Mouse (Mus musculus) bone marrow, adult 2 months (tissue): ENCODE measurements around the gene Fate1.

Source experiments
- CTCF ChIP-seq: fragments of 200-500 bp; IDR thresholded peaks from 2 replicates; pipeline ENCODE4 v1.5.1; 2011; ENCODE audit warnings: low read length, control low read depth; ENCODE audit not compliant: control insufficient read depth, insufficient read depth
- POLR2A ChIP-seq: fragments of 200-500 bp; IDR thresholded peaks from 2 replicates; pipeline ENCODE4 v1.6.1; 2011; ENCODE audit warnings: low read depth, mild to moderate bottlenecking, control low read depth, low read length, borderline replicate concordance; ENCODE audit not compliant: control insufficient read depth

DNA sequence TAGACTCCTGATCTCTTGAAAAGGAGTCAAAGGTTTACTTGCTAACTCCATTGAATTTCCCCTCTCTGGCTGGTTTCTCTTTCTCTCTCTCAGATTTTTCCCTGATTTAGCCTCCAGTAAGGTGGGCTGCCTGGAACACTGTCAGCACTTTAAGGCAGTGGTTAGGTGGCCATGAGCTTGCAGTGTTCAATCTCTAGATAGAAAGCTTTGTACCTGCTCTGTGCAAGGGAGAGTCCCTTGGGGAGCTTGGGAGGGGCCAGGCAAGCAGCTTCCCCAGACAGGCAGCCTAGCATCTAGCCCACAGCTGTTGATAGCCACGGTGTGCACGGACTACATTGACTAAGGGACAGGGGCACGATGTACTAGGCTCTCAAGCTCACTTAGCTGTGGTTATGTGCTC is 18.8 kb downstream of the Fate1 start, which contains the start of gene Cnga2:
- TF ChIP-seq POLR2A (no peak), CTCF (no peak)
